Mouse (Mus musculus) cerebellum, adult 2 months (tissue): ENCODE data around the gene Cabp2. TPM values are rescaled to one million over a fixed set of nuclear protein-coding genes. Genes with fewer than 3 reads are reported as not detected.

Experiments
- DNase-seq, 2 experiments: peaks; one replicate each; pipeline ENCODE4 v3.0.0; 2021
- H3K27ac ChIP-seq: fragments of 200-500 bp; 2 replicates; pipeline ENCODE4 v1.5.1; 2012; ENCODE audit warnings: low read length, control low read depth, inconsistent platforms; ENCODE audit not compliant: insufficient read depth
- H3K27me3 ChIP-seq: fragments of 200-500 bp; 2 replicates; pipeline ENCODE4 v1.6.1; 2012; ENCODE audit warnings: inconsistent platforms, mild to moderate bottlenecking, low read length, moderate library complexity; ENCODE audit not compliant: control insufficient read depth, insufficient read depth
- H3K4me1 ChIP-seq: fragments of 200-500 bp; 2 replicates; pipeline ENCODE4 v1.6.1; 2011; ENCODE audit warnings: low read length; ENCODE audit not compliant: control insufficient read depth, insufficient read depth
- H3K4me3 ChIP-seq: fragments of 200-500 bp; replicated peaks from 2 replicates; pipeline ENCODE3; 2011; ENCODE audit warnings: mild to moderate bottlenecking, low read depth, low read length, control low read depth; ENCODE audit not compliant: insufficient read depth
- CTCF ChIP-seq: fragments of 200-500 bp; IDR thresholded peaks from 2 replicates; pipeline ENCODE4 v1.5.1; 2011; ENCODE audit warnings: low read depth, mild to moderate bottlenecking, control low read depth, low read length, moderate library complexity, borderline replicate concordance; ENCODE audit not compliant: insufficient read depth
- POLR2A ChIP-seq: fragments of 200-500 bp; IDR thresholded peaks from 2 replicates; pipeline ENCODE4 v1.6.1; 2011; ENCODE audit warnings: low read length, control low read depth, borderline replicate concordance; ENCODE audit not compliant: insufficient read depth
- WGBS: fragments of 180-500 bp; shearing (Covaris S2); methylation state at CpG from one replicate; pipeline ENCODE4 v1.1.7; 2018; 5-methylcytosine and 5-hydroxymethylcytosine counted together
- polyA plus RNA-seq: library from polyadenylated mRNA; depleted of rRNA; stranded (reverse); fragments of >200 nt; gene quantifications from 2 replicates; pipeline ENCODE4 v1.2.3, GENCODE M21; 2012

Cabp2 gene
- polyA plus RNA-seq, 1 experiment = 5.5 TPM

GRCm38 (mm10) chr19:4102626-4103025, 21.2 kb downstream of the Cabp2 start:
- DNase-seq = peak; percentile 73 to 86
- WGBS = 15% methylated on average over 12 of the region's 12 CpGs
- H3K4me3 ChIP-seq = peak overlapping the region; percentile 72
- H3K27me3 ChIP-seq = no peaks in the 10 kb centered on the region
- TF ChIP-seq CTCF = no peak
- no peak for TF ChIP-seq POLR2A
- H3K4me1 ChIP-seq = peaks cover 34% of the 10 kb centered on the region
- peak overlapping the region; percentile 94 for H3K27ac ChIP-seq

GRCm38 (mm10) chr19:4103294-4103693, 21.9 kb downstream of the Cabp2 start:
- peak overlapping the region; percentile 83 for H3K27ac ChIP-seq
- peaks cover 34% of the 10 kb centered on the region for H3K4me1 ChIP-seq
- TF ChIP-seq POLR2A (no peak), CTCF (no peak)
- peak overlapping the region; percentile 72 for H3K4me3 ChIP-seq
- no peaks in the 10 kb centered on the region for H3K27me3 ChIP-seq
- peak; percentile 43 to 56 for DNase-seq
- 63% methylated on average over 18 of the region's 18 CpGs for WGBS

GRCm38 (mm10) chr19:4103792-4104191, 22.4 kb downstream of the Cabp2 start:
- 65% methylated on average over 3 of the region's 3 CpGs for WGBS
- Histone ChIP-seq H3K4me1 (peaks cover 31% of the 10 kb centered on the region), H3K27me3 (no peaks in the 10 kb centered on the region), H3K27ac (peak overlapping the region; percentile 83; the same call in 1 of the 2 replicates), H3K4me3 (no peak overlapping the region)
- no peak for DNase-seq
- TF ChIP-seq CTCF (no peak), POLR2A (no peak)

- TF ChIP-seq CTCF (no peak), POLR2A (no peak)
- Histone ChIP-seq H3K27ac (no peak overlapping the region), H3K4me3 (no peak overlapping the region), H3K27me3 (no peaks in the 10 kb centered on the region), H3K4me1 (peaks cover 26% of the 10 kb centered on the region)
- 81% methylated on average over 16 of the region's 16 CpGs for WGBS
- no peak for DNase-seq
These were observed 23.4 kb downstream of the Cabp2 start for GRCm38 (mm10) chr19:4104675-4105194.

GRCm38 (mm10) chr19:4106654-4107053, 25.3 kb downstream of the Cabp2 start:
- H3K4me1 ChIP-seq = peaks cover 35% of the 10 kb centered on the region
- TF ChIP-seq CTCF (no peak), POLR2A (no peak)
- H3K27me3 ChIP-seq = no peaks in the 10 kb centered on the region
- no peak overlapping the region for H3K4me3 ChIP-seq
- no peak overlapping the region for H3K27ac ChIP-seq
- DNase-seq = no peak
- 85% methylated on average over 14 of the region's 14 CpGs for WGBS

- TF ChIP-seq CTCF (no peak), POLR2A (no peak)
- DNase-seq = no peak
- Histone ChIP-seq H3K27ac (no peak overlapping the region), H3K4me3 (no peak overlapping the region), H3K27me3 (no peaks in the 10 kb centered on the region), H3K4me1 (peaks cover 40% of the 10 kb centered on the region)
- WGBS = 53% methylated on average over 9 of the region's 9 CpGs
These were observed 27.2 kb downstream of the Cabp2 start for GRCm38 (mm10) chr19:4108535-4108934.

- 83% methylated on average over 26 of the region's 26 CpGs for WGBS
- no peak for TF ChIP-seq CTCF
- TF ChIP-seq POLR2A = no peak
- Histone ChIP-seq H3K27ac (peak overlapping the region; percentile 82), H3K4me3 (no peak overlapping the region), H3K4me1 (peaks cover 51% of the 10 kb centered on the region), H3K27me3 (no peaks in the 10 kb centered on the region)
- no peak for DNase-seq
These were observed 30.9 kb downstream of the Cabp2 start for GRCm38 (mm10) chr19:4112063-4112960.

GRCm38 (mm10) chr19:4113186-4113805, 31.9 kb downstream of the Cabp2 start:
- Histone ChIP-seq H3K27ac (peak overlapping the region; percentile 82), H3K4me1 (peaks cover 51% of the 10 kb centered on the region), H3K4me3 (no peak overlapping the region), H3K27me3 (no peaks in the 10 kb centered on the region)
- DNase-seq = peak; percentile 97 to 99
- 6% methylated on average over 13 of the region's 13 CpGs for WGBS
- TF ChIP-seq POLR2A (no peak; the same call in 1 of the 2 replicates), CTCF (no peak)
